ENCODE assay signal across 9 mouse cellular contexts in genomic region chr9:110877888-110878287, GRCm38 (mm10). TPM values are rescaled to one million over a fixed set of nuclear protein-coding genes. Genes with fewer than 3 reads are reported as not detected.
DNase-seq lines count a peak whose midpoint lies in the region; ATAC-seq lines count a peak whose summit lies in the region.
"Had no signal": no experiment of that assay in that cellular context is flagged by ENCODE, and none has a peak within 500 bp of the region (broad histone marks: within the 10 kb centered on the region; RNA-seq: fewer than 3 reads in every experiment).

No protein-coding gene starts in this region.

- no peaks in the 10 kb centered on the region for H3K9me3 ChIP-seq in liver, embryonic 16.5 days (replicated peaks; ENCODE audit: control insufficient read depth, low read length)
- H3K9me3 ChIP-seq in hindbrain, embryonic 10.5 days: no peaks in the 10 kb centered on the region
- no peaks in the 10 kb centered on the region for H3K9me3 ChIP-seq in forebrain, embryonic 13.5 days (replicated peaks)
- H3K9me3 ChIP-seq: limb, embryonic 15.5 days had no signal

- peaks cover 2% of the 10 kb centered on the region for H3K4me1 ChIP-seq in liver, embryonic 16.5 days (ENCODE audit: control insufficient read depth, low read depth, low read length)
- peaks cover 42% of the 10 kb centered on the region for H3K4me1 ChIP-seq in hindbrain, embryonic 10.5 days (replicated peaks)
- H3K4me1 ChIP-seq in forebrain, embryonic 13.5 days: peaks cover 35% of the 10 kb centered on the region

- no peak overlapping the region for H3K4me3 ChIP-seq in liver, embryonic 16.5 days (ENCODE audit: low read depth, low read length)
- no peak overlapping the region for H3K4me3 ChIP-seq in hindbrain, embryonic 10.5 days
- no peak overlapping the region for H3K4me3 ChIP-seq in forebrain, embryonic 13.5 days
- H3K4me3 ChIP-seq: limb, embryonic 15.5 days had no signal

- peaks cover 33% of the 10 kb centered on the region for H3K27me3 ChIP-seq in liver, embryonic 16.5 days (ENCODE audit: control insufficient read depth, insufficient read depth, low read depth, low read length)
- peaks cover 88% of the 10 kb centered on the region for H3K27me3 ChIP-seq in hindbrain, embryonic 10.5 days (ENCODE audit: insufficient read depth, poor library complexity, severe bottlenecking)
- peaks cover 67% of the 10 kb centered on the region for H3K27me3 ChIP-seq in forebrain, embryonic 13.5 days

- H3K9ac ChIP-seq in liver, embryonic 16.5 days (ENCODE audit: low read depth, low read length): no peak overlapping the region; the same call in 1 of the 2 replicates
- no peak overlapping the region for H3K9ac ChIP-seq in forebrain, embryonic 13.5 days
- H3K9ac ChIP-seq: limb, embryonic 15.5 days had no signal

- peak; percentile 68 for ATAC-seq in liver, embryonic 16.5 days (ENCODE audit: low read depth)
- no peak for ATAC-seq in monocyte, adult 5-6 weeks (replicated peaks; ENCODE audit: insufficient number of reproducible peaks, low FRiP score, low TSS enrichment, poor library complexity, severe bottlenecking)
- ATAC-seq in forebrain, embryonic 13.5 days: no peak

- WGBS in liver, embryonic 16.5 days (ENCODE audit: insufficient replicate concordance): 59% methylated on average over 5 of the region's 5 CpGs
- WGBS in hindbrain, embryonic 10.5 days: 91% methylated on average over 5 of the region's 5 CpGs
- 84% methylated on average over 5 of the region's 5 CpGs for WGBS in forebrain, embryonic 13.5 days

- 0 out of 2 replicates have a peak overlapping the region, but pooled peaks have one; percentile 54 for H3K4me2 ChIP-seq in liver, embryonic 16.5 days (ENCODE audit: low read depth, low read length)
- H3K4me2 ChIP-seq in forebrain, embryonic 13.5 days: no peak overlapping the region
- H3K4me2 ChIP-seq: limb, embryonic 15.5 days had no signal

- peak; percentile 60 for DNase-seq in layer of hippocampus, adult 9-11 months
- DNase-seq in layer of hippocampus, postnatal 10 days (ENCODE audit: low spot score in 2 of 2): no peak
- peak; percentile 79 for DNase-seq in adrenal gland, postnatal 14 days
- DNase-seq in gastrocnemius, postnatal 4 days (ENCODE audit: low spot score in 2 of 2): peak; percentile 46 to 75
- no peak for DNase-seq in hindbrain, embryonic 10.5 days (ENCODE audit: low spot score)

- H3K36me3 ChIP-seq in liver, embryonic 16.5 days (ENCODE audit: control insufficient read depth, insufficient read depth): no peaks in the 10 kb centered on the region
- H3K36me3 ChIP-seq in hindbrain, embryonic 10.5 days: no peaks in the 10 kb centered on the region
- H3K36me3 ChIP-seq in forebrain, embryonic 13.5 days (ENCODE audit: poor library complexity, severe bottlenecking): no peaks in the 10 kb centered on the region
- H3K36me3 ChIP-seq: limb, embryonic 15.5 days had no signal

- H3K27ac ChIP-seq in liver, embryonic 16.5 days (ENCODE audit: low read length): peak overlapping the region; percentile 83
- H3K27ac ChIP-seq in hindbrain, embryonic 10.5 days: no peak overlapping the region
- H3K27ac ChIP-seq in forebrain, embryonic 13.5 days: no peak overlapping the region
- H3K27ac ChIP-seq: limb, embryonic 15.5 days had no signal

RNA-seq across cellular contexts. Expression of gene Als2cl, which starts 1.8 kb away (rescaled TPM):
- 10 to 100 TPM; 11.6 to 15.4 TPM for total RNA-seq in layer of hippocampus, postnatal 10 days (2021)
- 17.1 and 21.3 TPM in 2 replicates for total RNA-seq in adrenal gland, postnatal 14 days (2021)
- total RNA-seq in gastrocnemius, postnatal 4 days (2021): 1 to 10 TPM; 5.8 to 6.6 TPM
- 1.8 and 2.0 TPM in 2 replicates for polyA plus RNA-seq in liver, embryonic 16.5 days (2015; fragmentation: Nextera tagmentation; extraction: Ambion mirVana)
- polyA plus RNA-seq in hindbrain, embryonic 10.5 days (2016; fragmentation: Nextera tagmentation; extraction: Ambion mirVana): 0.77 and 1.1 TPM in 2 replicates
- 0.43 to 0.97 TPM (median 0.86 TPM) in 3 replicates for total RNA-seq in monocyte, adult 5-6 weeks (2017)
- 0.62 and 0.90 TPM in 2 replicates for polyA plus RNA-seq in forebrain, embryonic 13.5 days (2015; fragmentation: Nextera tagmentation; extraction: Ambion mirVana)

RNA-seq across cellular contexts. Expression of gene Tmie, which starts 2.0 kb away (rescaled TPM):
- total RNA-seq in layer of hippocampus, postnatal 10 days (2021): 1 to 10 TPM; 1.7 to 1.8 TPM
- total RNA-seq in adrenal gland, postnatal 14 days (2021): 2.2 and 3.5 TPM in 2 replicates
- total RNA-seq in gastrocnemius, postnatal 4 days (2021): under 1 TPM; 0.47 to 0.60 TPM
- polyA plus RNA-seq in liver, embryonic 16.5 days (2015; fragmentation: Nextera tagmentation; extraction: Ambion mirVana): 2.0 and 2.8 TPM in 2 replicates
- polyA plus RNA-seq in hindbrain, embryonic 10.5 days (2016; fragmentation: Nextera tagmentation; extraction: Ambion mirVana): 0.18 and 0.47 TPM in 2 replicates
- total RNA-seq in monocyte, adult 5-6 weeks (2017): 0.19 TPM in 1 of 3 replicates, not detected in the others
- 0.16 and 0.22 TPM in 2 replicates for polyA plus RNA-seq in forebrain, embryonic 13.5 days (2015; fragmentation: Nextera tagmentation; extraction: Ambion mirVana)

RNA-seq across cellular contexts. Expression of gene Prss50, which starts 20.1 kb away (rescaled TPM):
- total RNA-seq in layer of hippocampus, postnatal 10 days (2021): under 1 TPM; 0.31 to 0.41 TPM
- 0.37 TPM in 1 of 2 replicates, not detected in the other for total RNA-seq in adrenal gland, postnatal 14 days (2021)
- total RNA-seq in gastrocnemius, postnatal 4 days (2021): not detected
- polyA plus RNA-seq in liver, embryonic 16.5 days (2015; fragmentation: Nextera tagmentation; extraction: Ambion mirVana): 8.2 and 8.6 TPM in 2 replicates
- polyA plus RNA-seq in hindbrain, embryonic 10.5 days (2016; fragmentation: Nextera tagmentation; extraction: Ambion mirVana): 0.68 and 0.88 TPM in 2 replicates
- not detected in 3 replicates for total RNA-seq in monocyte, adult 5-6 weeks (2017)
- 0.11 and 0.15 TPM in 2 replicates for polyA plus RNA-seq in forebrain, embryonic 13.5 days (2015; fragmentation: Nextera tagmentation; extraction: Ambion mirVana)

RNA-seq across cellular contexts. Expression of gene Prss46, which starts 33.6 kb away (rescaled TPM):
- total RNA-seq in layer of hippocampus, postnatal 10 days (2021): under 1 TPM in 1 of 2 experiments, not detected in 1; 0.39 TPM
- total RNA-seq in adrenal gland, postnatal 14 days (2021): not detected in 2 replicates
- not detected for total RNA-seq in gastrocnemius, postnatal 4 days (2021)
- not detected in 2 replicates for polyA plus RNA-seq in liver, embryonic 16.5 days (2015; fragmentation: Nextera tagmentation; extraction: Ambion mirVana)
- polyA plus RNA-seq in hindbrain, embryonic 10.5 days (2016; fragmentation: Nextera tagmentation; extraction: Ambion mirVana): not detected in 2 replicates
- total RNA-seq in monocyte, adult 5-6 weeks (2017): not detected in 3 replicates
- polyA plus RNA-seq in forebrain, embryonic 13.5 days (2015; fragmentation: Nextera tagmentation; extraction: Ambion mirVana): not detected in 2 replicates
- polyA plus RNA-seq: limb, embryonic 15.5 days had no signal

RNA-seq across cellular contexts. Expression of gene Fam240a, which starts 38.8 kb away (rescaled TPM):
- total RNA-seq in layer of hippocampus, postnatal 10 days (2021): not detected
- total RNA-seq in adrenal gland, postnatal 14 days (2021): not detected in 2 replicates
- 1 to 10 TPM; 1.8 to 2.5 TPM for total RNA-seq in gastrocnemius, postnatal 4 days (2021)
- polyA plus RNA-seq in liver, embryonic 16.5 days (2015; fragmentation: Nextera tagmentation; extraction: Ambion mirVana): not detected in 2 replicates
- not detected in 2 replicates for polyA plus RNA-seq in hindbrain, embryonic 10.5 days (2016; fragmentation: Nextera tagmentation; extraction: Ambion mirVana)
- not detected in 3 replicates for total RNA-seq in monocyte, adult 5-6 weeks (2017)
- polyA plus RNA-seq in forebrain, embryonic 13.5 days (2015; fragmentation: Nextera tagmentation; extraction: Ambion mirVana): not detected in 2 replicates
- polyA plus RNA-seq: limb, embryonic 15.5 days had no signal

Comparison
In these comparisons a context has a peak if more than half of its experiments do, and no peak if none do; other contexts are left out.
1. DNase-seq: peak in layer of hippocampus, adult 9-11 months (single experiment), adrenal gland, postnatal 14 days (single experiment) and gastrocnemius, postnatal 4 days (2 of 2); none in layer of hippocampus, postnatal 10 days (0 of 2) and hindbrain, embryonic 10.5 days (single experiment).